Mouse (Mus musculus) left cerebral cortex, postnatal 14 days (tissue): Measurements from ENCODE around the gene Syt15. TPM values are rescaled to one million over a fixed set of nuclear protein-coding genes. Genes with fewer than 3 reads are reported as not detected.

Experiments
- DNase-seq, 2 experiments: peaks; one replicate each; pipeline ENCODE4 v3.0.0; 2021 to 2022; ENCODE audit warnings: low spot score in 2 of 2, mixed read lengths in 1 of 2
- intact Hi-C: fragments of 180-260 bp; cut with DNase I; formaldehyde crosslinking; loops from one replicate; pipeline ENCODE4 v1.15.1; 2025
- total RNA-seq, 2 experiments: library from RNA; stranded (reverse); gene quantifications; 2 replicates each; pipeline ENCODE4 v1.2.3; 2021

The Syt15 gene
- total RNA-seq, 2 experiments from 2014 or later, result 0.83 to 1.4 TPM

DNA sequence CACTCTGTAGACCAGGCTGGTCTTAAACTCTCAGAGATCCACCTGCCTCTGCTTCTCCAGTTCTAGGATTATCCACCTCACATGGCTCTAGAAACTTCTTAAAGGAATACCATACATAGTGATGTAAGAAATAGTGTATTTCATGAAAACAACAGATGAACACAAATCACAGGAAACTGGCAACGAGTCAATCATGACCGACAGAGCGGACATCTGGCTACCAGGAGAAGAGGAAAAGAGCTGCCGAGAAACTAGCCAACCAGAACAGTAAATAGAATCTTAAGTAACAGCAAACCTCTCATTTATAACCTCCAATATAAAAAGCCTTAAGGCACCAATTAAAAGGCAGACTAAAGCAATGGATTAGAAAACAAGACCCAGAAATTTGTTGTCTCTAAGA lies 60.3 kb downstream of the Syt15 start:
- intact Hi-C loops, result loop anchor here (10.0 kb wide), 1 partner anchor 295 kb away; no protein-coding TSS in a partner anchor
- no peak for DNase-seq

Other genes starting within 250 kb of the Syt15 start
- gene Zfp488, start 240.8 kb upstream of the Syt15 start, total RNA-seq, result 1 to 10 TPM; 4.8 to 5.9 TPM
- gene Gm30083, start 204.4 kb upstream of the Syt15 start, total RNA-seq, result not detected
- gene Gm5460, start 202.8 kb upstream of the Syt15 start, total RNA-seq, result not detected
- gene Antxrl, start 166.9 kb upstream of the Syt15 start, total RNA-seq, result not detected
- gene Anxa8, start 133.6 kb upstream of the Syt15 start, total RNA-seq, result under 1 TPM; 0.76 to 0.97 TPM
- gene A630023A22Rik, start 116.8 kb upstream of the Syt15 start, total RNA-seq, result not detected
- not detected for gene Npy4r, start 67.1 kb upstream of the Syt15 start, total RNA-seq
- 1 to 10 TPM; 1.7 to 2.7 TPM for gene Gprin2, start 17.9 kb upstream of the Syt15 start, total RNA-seq
- gene Shld2, start 90.9 kb downstream of the Syt15 start, total RNA-seq, result 10 to 100 TPM; 11.2 to 11.8 TPM
- 100 to 1,000 TPM; 320 to 321 TPM for gene Glud1, start 91.1 kb downstream of the Syt15 start, total RNA-seq
- gene Fam25c, start 135.8 kb downstream of the Syt15 start, total RNA-seq, result not detected
- 1 to 10 TPM; 2.2 to 2.7 TPM for gene Sncg, start 155.2 kb downstream of the Syt15 start, total RNA-seq
- 1 to 10 TPM; 4.2 to 4.6 TPM for gene Mmrn2, start 155.9 kb downstream of the Syt15 start, total RNA-seq